Mouse (Mus musculus) heart, adult 2 months (tissue): ENCODE results near the gene Hpse2. TPM values are rescaled to one million over a fixed set of nuclear protein-coding genes. Genes with fewer than 3 reads are reported as not detected.

Experiments used
- DNase-seq, 2 experiments: peaks; one replicate each; pipeline ENCODE4 v3.0.0; 2021
- H3K27ac ChIP-seq: fragments of 200-600 bp; 2 replicates; pipeline ENCODE4 v1.8.1; 2022
- H3K27me3 ChIP-seq: fragments of 200-500 bp; 2 replicates; pipeline ENCODE4 v1.6.1; 2012; ENCODE audit warnings: mild to moderate bottlenecking, low read length, inconsistent platforms, mixed read lengths; ENCODE audit not compliant: control insufficient read depth, insufficient read depth
- H3K36me3 ChIP-seq: fragments of 200-500 bp; 2 replicates; pipeline ENCODE4 v1.6.1; 2012; ENCODE audit warnings: low read length, inconsistent platforms; ENCODE audit not compliant: control insufficient read depth, insufficient read depth
- H3K4me1 ChIP-seq: fragments of 200-500 bp; 2 replicates; pipeline ENCODE4 v1.6.1; 2011; ENCODE audit warnings: low read length; ENCODE audit not compliant: control insufficient read depth, insufficient read depth
- H3K4me3 ChIP-seq: fragments of 200-600 bp; 2 replicates; pipeline ENCODE4 v1.8.1; 2022
- H3K79me2 ChIP-seq: fragments of 200-500 bp; replicated peaks from 2 replicates; pipeline ENCODE4 v1.6.1; 2012; ENCODE audit warnings: mild to moderate bottlenecking, inconsistent platforms, low read length, moderate library complexity, mixed read lengths; ENCODE audit not compliant: control insufficient read depth, insufficient read depth
- H3K9ac ChIP-seq: fragments of 200-500 bp; 2 replicates; pipeline ENCODE4 v1.6.1; 2012; ENCODE audit warnings: low read depth, mild to moderate bottlenecking, control low read depth, inconsistent platforms, low read length, mixed read lengths
- CTCF ChIP-seq: fragments of 200-600 bp; IDR thresholded peaks from 2 replicates; pipeline ENCODE4 v1.8.1; 2022; ENCODE audit warnings: antibody characterized with exemption, mild to moderate bottlenecking, moderate library complexity
- EP300 ChIP-seq: fragments of 200-500 bp; IDR thresholded peaks from 2 replicates; pipeline ENCODE4 v1.6.1; 2011; ENCODE audit warnings: low read depth, low read length, control low read depth; ENCODE audit not compliant: insufficient read depth
- POLR2A ChIP-seq: fragments of 200-500 bp; IDR thresholded peaks from 2 replicates; pipeline ENCODE4 v1.6.1; 2011; ENCODE audit warnings: mild to moderate bottlenecking, low read depth, low read length, control low read depth; ENCODE audit not compliant: insufficient read depth
- WGBS: fragments of 180-500 bp; shearing (Covaris S2); methylation state at CpG from one replicate; pipeline ENCODE4 v1.1.7; 2018; 5-methylcytosine and 5-hydroxymethylcytosine counted together
- intact Hi-C: fragments of 180-260 bp; cut with DNase I; formaldehyde crosslinking; loops from one replicate; pipeline ENCODE4 v1.15.1; 2025
- polyA plus RNA-seq: library from polyadenylated mRNA; depleted of rRNA; stranded (reverse); fragments of >200 nt; gene quantifications from 2 replicates; pipeline ENCODE4 v1.2.3, GENCODE M21; 2012
- total RNA-seq, 2 experiments: library from RNA; stranded (reverse); gene quantifications; 2 replicates each; pipeline ENCODE4 v1.2.3; 2021

The Hpse2 gene
- total and polyA plus RNA-seq, 3 experiments = 0.14 to 0.25 TPM; not detected in 1

GRCm38 (mm10) chr19:42928271-42928670 is 459.9 kb downstream of the Hpse2 start:
- WGBS = 43% methylated on average over 2 of the region's 2 CpGs
- Histone ChIP-seq H3K36me3 (no peaks in the 10 kb centered on the region), H3K4me3 (no peak overlapping the region), H3K4me1 (no peaks in the 10 kb centered on the region), H3K9ac (no peak overlapping the region), H3K79me2 (no peaks in the 10 kb centered on the region), H3K27me3 (no peaks in the 10 kb centered on the region), H3K27ac (no peak overlapping the region)
- TF ChIP-seq POLR2A = no peak
- intact Hi-C loops = no loop called here
- no peak for DNase-seq

DNA sequence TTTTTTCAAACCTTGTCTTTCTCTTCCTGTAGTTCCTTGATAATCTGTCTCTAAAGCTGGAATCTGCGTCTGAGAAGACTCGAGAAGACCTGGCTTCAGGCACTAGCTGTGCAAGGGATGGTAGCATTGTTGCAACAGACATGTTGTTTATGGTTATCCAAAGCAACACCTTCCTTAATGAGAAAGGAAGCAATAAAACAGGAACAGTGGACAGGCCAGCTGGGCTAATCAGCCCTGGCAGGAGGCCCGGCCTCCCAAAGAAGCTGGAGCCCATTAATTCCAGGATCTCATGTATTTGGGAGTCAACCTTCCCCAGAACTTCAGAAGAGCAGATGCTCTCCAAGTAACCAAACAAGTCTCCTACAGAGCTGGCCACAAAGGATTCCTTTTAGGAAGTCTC is 465.5 kb downstream of the Hpse2 start:
- WGBS = 46% methylated on average over 3 of the region's 3 CpGs
- no peaks in the 10 kb centered on the region for H3K79me2 ChIP-seq
- no peaks in the 10 kb centered on the region for H3K27me3 ChIP-seq
- intact Hi-C loops = no loop called here
- no peak overlapping the region for H3K27ac ChIP-seq
- TF ChIP-seq CTCF = no peak
- no peak for TF ChIP-seq EP300
- TF ChIP-seq POLR2A = no peak
- no peak overlapping the region for H3K4me3 ChIP-seq
- H3K4me1 ChIP-seq = no peaks in the 10 kb centered on the region
- no peaks in the 10 kb centered on the region for H3K36me3 ChIP-seq
- DNase-seq = peak in 1 of 2 experiments; percentile 6
- no peak overlapping the region for H3K9ac ChIP-seq

DNA sequence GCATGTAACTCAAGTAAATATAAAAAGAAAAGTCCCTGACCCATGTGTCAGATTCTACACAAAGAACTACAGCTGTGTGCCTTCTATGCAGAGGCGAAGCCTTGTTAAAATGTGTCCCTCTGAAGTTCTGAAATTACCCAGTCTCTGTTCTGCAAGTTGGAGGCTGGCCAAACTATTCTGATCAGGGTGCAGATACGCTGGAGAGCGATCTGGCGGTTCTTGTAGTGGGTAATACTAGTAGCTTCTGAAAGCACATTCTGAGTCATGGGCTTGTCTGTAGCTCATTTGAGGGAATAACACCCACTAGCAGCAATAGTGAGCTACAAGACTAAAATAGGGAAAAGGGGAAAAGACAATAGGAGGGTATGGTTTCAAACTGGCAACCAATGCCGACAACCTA is 474.5 kb downstream of the Hpse2 start:
- intact Hi-C loops = no loop called here
- Histone ChIP-seq H3K9ac (no peak overlapping the region), H3K36me3 (no peaks in the 10 kb centered on the region), H3K27ac (no peak overlapping the region), H3K4me3 (no peak overlapping the region), H3K27me3 (no peaks in the 10 kb centered on the region), H3K79me2 (no peaks in the 10 kb centered on the region), H3K4me1 (no peaks in the 10 kb centered on the region)
- no peak for TF ChIP-seq POLR2A
- no peak for TF ChIP-seq CTCF
- WGBS = 76% methylated on average over 5 of the region's 5 CpGs
- DNase-seq = no peak

GRCm38 (mm10) chr19:42909719-42910118 is 478.4 kb downstream of the Hpse2 start:
- intact Hi-C loops = no loop called here

DNA sequence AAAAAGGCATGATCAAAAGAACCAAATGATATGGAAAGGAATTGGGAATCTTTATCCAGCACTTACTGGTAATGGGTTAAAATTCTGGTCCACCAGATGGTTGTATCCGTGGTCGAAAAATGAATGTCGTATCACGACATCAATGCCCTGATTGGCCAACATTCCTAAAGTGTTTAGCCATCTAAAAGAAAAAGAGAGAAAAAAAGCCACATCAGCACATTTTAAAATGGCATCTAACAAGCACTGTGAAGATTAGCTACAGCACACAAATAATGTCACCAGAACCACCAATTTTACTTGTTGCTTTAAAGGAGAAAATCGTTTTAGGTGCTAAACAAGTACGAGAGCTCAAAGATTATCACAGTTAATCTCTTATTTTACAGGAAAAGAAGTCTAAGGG is 479.6 kb downstream of the Hpse2 start:
- no peak for DNase-seq
- Histone ChIP-seq H3K36me3 (no peaks in the 10 kb centered on the region), H3K4me3 (no peak overlapping the region), H3K79me2 (no peaks in the 10 kb centered on the region), H3K27me3 (no peaks in the 10 kb centered on the region), H3K27ac (no peak overlapping the region), H3K4me1 (no peaks in the 10 kb centered on the region), H3K9ac (no peak overlapping the region)
- 83% methylated on average over 6 of the region's 6 CpGs for WGBS
- intact Hi-C loops = no loop called here
- TF ChIP-seq CTCF = no peak
- TF ChIP-seq POLR2A = no peak
- no peak for TF ChIP-seq EP300

More at GRCm38 (mm10) chr19:42909719-42910118, 478.4 kb downstream of the Hpse2 start:
- Histone ChIP-seq H3K4me3 (no peak overlapping the region), H3K9ac (no peak overlapping the region), H3K4me1 (no peaks in the 10 kb centered on the region), H3K27ac (no peak overlapping the region), H3K27me3 (no peaks in the 10 kb centered on the region), H3K79me2 (no peaks in the 10 kb centered on the region), H3K36me3 (no peaks in the 10 kb centered on the region)
- WGBS = 87% methylated on average over 4 of the region's 4 CpGs
- no peak for TF ChIP-seq CTCF
- TF ChIP-seq POLR2A = no peak
- no peak for TF ChIP-seq EP300
- DNase-seq = no peak

GRCm38 (mm10) chr19:42906328-42906727 is 481.8 kb downstream of the Hpse2 start:
- Histone ChIP-seq H3K79me2 (no peaks in the 10 kb centered on the region), H3K4me3 (no peak overlapping the region), H3K27me3 (no peaks in the 10 kb centered on the region), H3K27ac (no peak overlapping the region), H3K9ac (no peak overlapping the region), H3K4me1 (no peaks in the 10 kb centered on the region), H3K36me3 (no peaks in the 10 kb centered on the region)
- DNase-seq = no peak
- TF ChIP-seq POLR2A = no peak
- TF ChIP-seq CTCF = no peak
- no peak for TF ChIP-seq EP300
- intact Hi-C loops = no loop called here
- WGBS = 66% methylated on average over 5 of the region's 5 CpGs

GRCm38 (mm10) chr19:42904726-42905125 is 483.4 kb downstream of the Hpse2 start:
- no peak for TF ChIP-seq POLR2A
- no peak for TF ChIP-seq CTCF
- no peak for TF ChIP-seq EP300
- H3K4me1 ChIP-seq = no peaks in the 10 kb centered on the region
- H3K4me3 ChIP-seq = no peak overlapping the region
- intact Hi-C loops = no loop called here
- H3K27me3 ChIP-seq = no peaks in the 10 kb centered on the region
- no peaks in the 10 kb centered on the region for H3K79me2 ChIP-seq
- H3K36me3 ChIP-seq = no peaks in the 10 kb centered on the region
- H3K9ac ChIP-seq = no peak overlapping the region
- no peak overlapping the region for H3K27ac ChIP-seq
- 33% methylated on average over 7 of the region's 7 CpGs for WGBS
- DNase-seq = no peak
